24 mouse cellular contexts compared by ENCODE assay signal in genomic region chr2:31013371-31014120, GRCm38 (mm10).
"Had no signal": no experiment of that assay in that cellular context is flagged by ENCODE, and none has a peak within 500 bp of the region (broad histone marks: within the 10 kb centered on the region; RNA-seq: fewer than 3 reads in every experiment).

No protein-coding gene starts in this region.

- DNase-seq: gastrocnemius, adult 2 months; gastrocnemius, postnatal 10 days; gastrocnemius, postnatal 25 days; heart, adult 18-20 months; heart, postnatal 10 days; heart, postnatal 4 days; kidney, adult 18-20 months; kidney, adult 8-10 months; kidney, postnatal 10 days; kidney, postnatal 4 days; liver; liver, embryonic 13.5 days had no signal

- ATAC-seq: hindbrain, embryonic 16.5 days; intestine, embryonic 16.5 days had no signal

- H3K27ac ChIP-seq: gastrocnemius, adult 2 months; heart, embryonic 10.5 days; hindbrain, embryonic 10.5 days; hindbrain, embryonic 12.5 days; hindbrain, embryonic 14.5 days; layer of hippocampus, adult 2 months; left cerebral cortex, adult 2 months; limb, embryonic 10.5 days; limb, embryonic 12.5 days; liver, embryonic 13.5 days had no signal

- H3K4me2 ChIP-seq: heart, embryonic 12.5 days; hindbrain, embryonic 12.5 days; hindbrain, embryonic 14.5 days; limb, embryonic 12.5 days; liver, embryonic 11.5 days; liver, embryonic 13.5 days had no signal

- H3K27me3 ChIP-seq: heart, embryonic 12.5 days; hindbrain, embryonic 12.5 days; limb, embryonic 12.5 days; liver, embryonic 13.5 days had no signal

- H3K4me1 ChIP-seq: heart, embryonic 10.5 days; heart, embryonic 12.5 days; hindbrain, embryonic 10.5 days; hindbrain, embryonic 12.5 days; limb, embryonic 10.5 days; limb, embryonic 12.5 days; liver, embryonic 13.5 days had no signal

- H3K4me3 ChIP-seq: gastrocnemius, adult 2 months; heart, embryonic 10.5 days; heart, embryonic 12.5 days; hindbrain, embryonic 10.5 days; hindbrain, embryonic 12.5 days; layer of hippocampus, adult 2 months; left cerebral cortex, adult 2 months; limb, embryonic 10.5 days; limb, embryonic 12.5 days; liver, embryonic 13.5 days had no signal

- H3K9ac ChIP-seq: heart, embryonic 12.5 days; hindbrain, embryonic 12.5 days; hindbrain, embryonic 14.5 days; limb, embryonic 12.5 days; liver, embryonic 13.5 days had no signal

- H3K9me3 ChIP-seq: heart, embryonic 10.5 days; heart, embryonic 12.5 days; hindbrain, embryonic 10.5 days; hindbrain, embryonic 12.5 days; limb, embryonic 10.5 days; limb, embryonic 12.5 days; liver, embryonic 13.5 days had no signal
